Mouse (Mus musculus): ENCODE measurements around the gene Cip2a. TPM values are rescaled to one million over a fixed set of nuclear protein-coding genes. Genes with fewer than 3 reads are reported as not detected.

Cip2a gene
- polyA plus RNA-seq, 2 experiments, result 20.8 to 21.4 TPM

DNA sequence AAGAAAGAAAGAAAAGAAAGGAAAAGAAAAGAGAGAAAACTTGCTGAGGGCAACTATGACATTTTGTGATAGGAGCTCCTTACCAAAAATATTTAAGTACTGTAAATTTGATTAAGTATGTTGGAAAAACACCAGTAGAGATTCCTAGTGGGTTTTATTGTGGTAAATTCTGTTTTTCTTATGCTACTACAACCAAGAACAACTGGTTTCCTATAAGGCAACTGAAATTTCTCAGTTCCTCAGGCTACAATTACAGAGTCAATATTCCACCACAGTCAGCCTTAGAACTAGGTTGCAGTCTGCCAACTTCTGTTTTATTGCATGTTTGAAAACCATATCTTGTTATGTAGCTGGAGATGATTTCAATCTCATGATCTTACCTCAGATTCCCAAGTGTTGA lies 4.3 kb upstream of the Cip2a start:
- Histone ChIP-seq H3K4me2 (ENCODE audit: low read depth) (no peak overlapping the region), H3K9ac (replicated peaks) (no peak overlapping the region), H3K9me3 (ENCODE audit: control insufficient read depth, low read length) (no peaks in the 10 kb centered on the region), H3K4me3 (ENCODE audit: insufficient read depth in 1 of 2, low read depth in 2 of 2, low read length in 2 of 2) (no peak overlapping the region), H3K36me3 (replicated peaks; ENCODE audit: control insufficient read depth, insufficient read depth, low read depth) (no peaks in the 10 kb centered on the region), H3K4me1 (replicated peaks; ENCODE audit: control insufficient read depth in 2 of 2, insufficient read depth in 2 of 2, low read length in 1 of 2) (peaks cover 2 to 5% of the 10 kb centered on the region in 2 experiments; a peak in 3 of 4 replicates), H3K27ac (no peak overlapping the region), H3K27me3 (ENCODE audit: control insufficient read depth, insufficient read depth, low read length) (no peaks in the 10 kb centered on the region)
- no peak for TF ChIP-seq CTCF (IDR thresholded peaks at IDR 0.05; ENCODE audit: low read depth)
- no peak for TF ChIP-seq EP300 (IDR thresholded peaks at IDR 0.05; ENCODE audit: low read depth)
- no peak for DNase-seq (ENCODE audit: low read depth in 3 of 3, low spot score in 3 of 3)
- ATAC-seq (ENCODE audit: insufficient read depth), result no peak

DNA sequence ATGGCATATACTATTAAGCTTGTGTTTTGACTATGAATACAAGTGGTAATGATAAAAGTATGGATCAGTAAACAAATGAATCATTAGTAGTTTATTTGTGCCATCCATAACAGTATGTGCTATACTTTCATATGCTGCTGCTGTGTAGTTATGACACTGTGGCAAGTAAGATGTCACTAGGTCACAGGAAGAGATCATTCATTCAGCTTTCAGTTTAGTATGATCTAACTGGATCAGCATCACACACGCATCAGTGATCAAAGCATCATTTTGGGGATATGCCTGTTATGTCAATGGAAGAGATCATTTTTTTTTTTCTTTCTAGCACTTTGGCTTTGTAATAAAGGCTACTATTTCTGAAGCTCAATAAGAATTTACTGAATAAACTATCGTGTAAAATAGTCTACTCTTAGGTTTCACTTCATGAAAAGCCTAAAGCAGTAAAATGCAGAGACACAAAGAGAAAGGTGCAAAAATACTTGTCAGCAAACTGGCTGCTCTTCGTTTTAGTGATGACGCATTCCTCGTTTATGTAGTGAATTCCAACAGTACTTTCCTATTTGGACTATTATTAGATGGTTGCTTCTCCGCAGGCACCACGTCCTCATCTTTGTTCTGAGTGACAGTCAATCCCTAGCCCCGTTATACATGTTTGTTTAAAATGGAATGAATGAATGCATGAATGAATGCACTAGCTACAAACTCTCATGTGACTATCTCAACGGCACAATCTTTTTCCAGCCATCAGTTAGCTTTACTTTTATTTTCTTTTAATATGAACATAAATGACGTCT lies 1.4 kb upstream of the Cip2a start:
- peak overlapping the region; percentile 99 for H3K9ac ChIP-seq (replicated peaks)
- WGBS (ENCODE audit: insufficient replicate concordance), result 31% methylated on average over 10 of the region's 10 CpGs
- H3K27me3 ChIP-seq (ENCODE audit: control insufficient read depth, insufficient read depth, low read length), result no peaks in the 10 kb centered on the region
- TF ChIP-seq CTCF (IDR thresholded peaks at IDR 0.05; ENCODE audit: low read depth) (no peak), EP300 (IDR thresholded peaks at IDR 0.05; ENCODE audit: low read depth) (no peak)
- no peak for ATAC-seq (ENCODE audit: insufficient read depth)
- no peaks in the 10 kb centered on the region for H3K9me3 ChIP-seq (ENCODE audit: control insufficient read depth, low read length)
- H3K27ac ChIP-seq, result peak overlapping the region; percentile 55
- H3K4me3 ChIP-seq (ENCODE audit: insufficient read depth in 1 of 2, low read depth in 2 of 2, low read length in 2 of 2), result peak overlapping the region; percentile 86 to 99
- H3K4me2 ChIP-seq (ENCODE audit: low read depth), result peak overlapping the region; percentile 83
- DNase-seq (ENCODE audit: low read depth in 3 of 3, low spot score in 3 of 3), result no peak
- no peaks in the 10 kb centered on the region for H3K36me3 ChIP-seq (replicated peaks; ENCODE audit: control insufficient read depth, insufficient read depth, low read depth)
- H3K4me1 ChIP-seq (replicated peaks; ENCODE audit: control insufficient read depth in 2 of 2, insufficient read depth in 2 of 2, low read length in 1 of 2), result peaks cover 5 to 12% of the 10 kb centered on the region in 2 experiments

DNA sequence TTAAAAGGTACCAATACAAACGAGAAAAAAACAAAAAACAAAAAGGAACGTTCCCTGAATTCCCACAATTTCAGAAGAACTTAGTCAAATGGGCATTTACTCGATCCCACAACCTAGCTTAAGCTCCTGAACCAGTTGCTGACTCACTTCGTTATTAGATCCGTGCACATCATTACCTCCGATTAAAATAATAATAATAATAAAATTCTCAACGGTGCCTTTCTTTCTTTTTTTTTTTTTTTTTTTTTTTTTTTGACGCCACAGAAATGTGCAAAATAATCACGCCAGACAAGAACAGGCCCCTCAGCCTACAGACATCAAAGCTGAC lies 790 bp upstream of the Cip2a start:
- Histone ChIP-seq H3K9me3 (ENCODE audit: control insufficient read depth, low read length) (no peaks in the 10 kb centered on the region), H3K4me1 (replicated peaks; ENCODE audit: control insufficient read depth in 2 of 2, insufficient read depth in 2 of 2, low read length in 1 of 2) (peaks cover 5 to 12% of the 10 kb centered on the region in 2 experiments), H3K9ac (replicated peaks) (peak overlapping the region; percentile 99), H3K27ac (peak overlapping the region; percentile 80), H3K27me3 (ENCODE audit: control insufficient read depth, insufficient read depth, low read length) (no peaks in the 10 kb centered on the region), H3K4me2 (ENCODE audit: low read depth) (peak overlapping the region; percentile 83), H3K36me3 (replicated peaks; ENCODE audit: control insufficient read depth, insufficient read depth, low read depth) (no peaks in the 10 kb centered on the region), H3K4me3 (ENCODE audit: insufficient read depth in 1 of 2, low read depth in 2 of 2, low read length in 2 of 2) (peak overlapping the region; percentile 86 to 99)
- ATAC-seq (ENCODE audit: insufficient read depth) (no peak), DNase-seq (ENCODE audit: low read depth in 3 of 3, low spot score in 3 of 3) (peak in 1 of 3 experiments; percentile 29)
- WGBS (ENCODE audit: insufficient replicate concordance), result 1% methylated on average over 9 of the region's 9 CpGs
- TF ChIP-seq EP300 (IDR thresholded peaks at IDR 0.05; ENCODE audit: low read depth) (no peak), CTCF (IDR thresholded peaks at IDR 0.05; ENCODE audit: low read depth) (no peak)

DNA sequence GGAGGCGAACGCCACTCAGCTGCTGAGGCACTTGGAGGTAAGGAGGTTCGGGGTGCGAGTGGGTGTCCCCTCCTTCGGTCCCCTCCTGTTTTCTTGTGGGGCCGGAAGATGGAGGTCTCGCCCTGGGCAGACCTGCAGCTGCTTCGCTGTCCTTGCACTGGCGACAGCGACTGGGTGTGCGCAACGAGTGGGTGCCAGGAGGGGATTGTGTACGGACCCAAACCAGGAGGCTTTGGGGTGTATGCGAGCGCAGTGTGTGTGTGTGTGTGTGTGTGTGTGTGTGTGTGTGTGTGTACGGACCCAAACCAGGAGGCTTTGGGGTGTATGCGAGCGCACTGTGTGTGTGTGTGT lies 333 bp downstream of the Cip2a start:
- peak overlapping the region; percentile 99 for H3K9ac ChIP-seq (replicated peaks)
- peak overlapping the region; percentile 86 to 99 for H3K4me3 ChIP-seq (ENCODE audit: insufficient read depth in 1 of 2, low read depth in 2 of 2, low read length in 2 of 2)
- no peak for TF ChIP-seq CTCF (IDR thresholded peaks at IDR 0.05; ENCODE audit: low read depth)
- no peak for TF ChIP-seq EP300 (IDR thresholded peaks at IDR 0.05; ENCODE audit: low read depth)
- WGBS (ENCODE audit: insufficient replicate concordance), result under 1% methylated on average over 18 of the region's 18 CpGs
- ATAC-seq (ENCODE audit: insufficient read depth) (peak; percentile 63), DNase-seq (ENCODE audit: low read depth in 3 of 3, low spot score in 3 of 3) (peak in 1 of 3 experiments; percentile 22)
- H3K9me3 ChIP-seq (ENCODE audit: control insufficient read depth, low read length), result no peaks in the 10 kb centered on the region
- peak overlapping the region; percentile 0 for H3K27ac ChIP-seq
- no peaks in the 10 kb centered on the region for H3K27me3 ChIP-seq (ENCODE audit: control insufficient read depth, insufficient read depth, low read length)
- H3K36me3 ChIP-seq (replicated peaks; ENCODE audit: control insufficient read depth, insufficient read depth, low read depth), result peaks cover 5% of the 10 kb centered on the region
- peak overlapping the region; percentile 85 for H3K4me2 ChIP-seq (ENCODE audit: low read depth)
- peaks cover 5 to 12% of the 10 kb centered on the region in 2 experiments for H3K4me1 ChIP-seq (replicated peaks; ENCODE audit: control insufficient read depth in 2 of 2, insufficient read depth in 2 of 2, low read length in 1 of 2)

DNA sequence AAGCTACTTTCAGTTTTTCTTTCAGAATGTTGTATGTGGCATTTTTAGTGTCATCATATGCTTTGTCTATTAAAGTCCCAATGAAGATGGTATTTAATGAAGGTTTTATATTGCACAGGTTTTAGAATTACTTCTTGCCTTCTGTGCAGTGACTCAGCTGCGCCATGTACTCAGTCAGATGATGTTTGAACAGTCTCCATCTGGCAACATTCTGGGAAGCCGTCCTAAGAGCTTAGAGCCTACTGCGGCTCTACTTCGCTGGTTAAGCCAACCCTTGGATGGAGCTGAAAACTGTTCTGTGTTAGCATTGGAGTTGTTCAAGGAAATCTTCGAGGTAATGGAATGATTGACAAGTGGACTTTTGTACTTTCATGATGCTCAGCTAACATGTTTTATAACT lies 10.2 kb downstream of the Cip2a start:
- TF ChIP-seq EP300 (IDR thresholded peaks at IDR 0.05; ENCODE audit: low read depth) (no peak), CTCF (IDR thresholded peaks at IDR 0.05; ENCODE audit: low read depth) (no peak)
- ATAC-seq (ENCODE audit: insufficient read depth), result no peak
- DNase-seq (ENCODE audit: low read depth in 3 of 3, low spot score in 3 of 3), result no peak

More for the DNA sequence above, 10.2 kb downstream of the Cip2a start:
- Histone ChIP-seq H3K27ac (no peak overlapping the region), H3K4me1 (replicated peaks; ENCODE audit: control insufficient read depth in 2 of 2, insufficient read depth in 2 of 2, low read length in 1 of 2) (no peaks in the 10 kb centered on the region), H3K4me3 (ENCODE audit: insufficient read depth in 1 of 2, low read depth in 2 of 2, low read length in 2 of 2) (no peak overlapping the region), H3K9me3 (ENCODE audit: control insufficient read depth, low read length) (no peaks in the 10 kb centered on the region), H3K27me3 (ENCODE audit: control insufficient read depth, insufficient read depth, low read length) (no peaks in the 10 kb centered on the region), H3K4me2 (ENCODE audit: low read depth) (no peak overlapping the region), H3K36me3 (replicated peaks; ENCODE audit: control insufficient read depth, insufficient read depth, low read depth) (peaks cover 27% of the 10 kb centered on the region), H3K9ac (replicated peaks) (no peak overlapping the region)
- WGBS (ENCODE audit: insufficient replicate concordance), result 87% methylated on average over 5 of the region's 5 CpGs

All from liver, embryonic 14.5 days (tissue).